Mouse (Mus musculus) thymus, adult 18-20 months (tissue): ENCODE results near the gene Odf3.
A peak's percentile ranks its signal among the peaks of the same experiment; 100 is the strongest.

ENCODE experiments used
- DNase-seq, 2 experiments: peaks; one replicate each; pipeline ENCODE4 v3.0.0; 2022; ENCODE audit warnings: mixed read lengths in 2 of 2

Odf3 gene

DNA sequence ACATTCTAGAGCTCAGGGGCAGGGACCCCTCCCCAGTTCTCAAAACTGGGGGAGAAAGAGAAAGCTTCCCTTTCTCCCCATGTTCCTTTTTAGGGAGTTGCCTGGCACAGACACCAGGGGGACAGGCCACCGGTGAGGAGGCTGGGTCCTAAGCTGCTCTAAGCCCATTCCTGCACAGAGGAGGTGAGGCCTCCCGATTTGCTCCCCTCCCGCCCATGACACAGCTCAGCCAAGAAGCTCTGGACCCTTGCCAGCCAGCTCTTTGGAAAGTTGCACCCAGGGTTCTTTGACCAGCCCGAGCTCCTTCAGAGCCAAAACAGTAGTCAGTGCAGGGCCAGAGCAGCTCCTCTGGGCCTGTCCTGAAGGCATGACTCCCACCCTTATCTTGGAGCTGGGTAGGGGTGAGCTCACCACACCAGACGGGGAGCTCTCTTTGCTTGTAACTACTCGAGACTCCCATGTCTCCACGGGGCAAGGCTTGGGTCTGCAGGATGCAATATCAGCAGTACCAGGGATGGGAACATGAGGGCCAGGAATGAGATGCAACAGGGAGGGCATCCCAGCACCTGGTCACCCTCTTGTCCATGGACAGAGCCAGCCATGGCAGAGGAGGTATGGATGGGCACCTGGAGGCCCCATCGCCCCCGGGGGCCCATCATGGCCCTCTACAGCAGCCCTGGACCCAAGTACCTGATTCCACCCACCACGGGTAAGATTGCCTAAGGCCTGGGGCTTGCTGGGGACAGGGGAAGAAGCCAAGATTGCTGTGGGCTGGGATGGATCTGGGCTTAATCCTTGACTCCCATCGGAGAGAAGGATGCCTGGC lies at the start of gene Odf3:
Gene Odf3, plus strand, starts transcription at position 51 of the 826 bp plus-strand sequence.
- DNase-seq, result no peak

GRCm38 (mm10) chr7:140798212-140798611 lies 49.4 kb upstream of the Odf3 start:
- no peak for DNase-seq

DNA sequence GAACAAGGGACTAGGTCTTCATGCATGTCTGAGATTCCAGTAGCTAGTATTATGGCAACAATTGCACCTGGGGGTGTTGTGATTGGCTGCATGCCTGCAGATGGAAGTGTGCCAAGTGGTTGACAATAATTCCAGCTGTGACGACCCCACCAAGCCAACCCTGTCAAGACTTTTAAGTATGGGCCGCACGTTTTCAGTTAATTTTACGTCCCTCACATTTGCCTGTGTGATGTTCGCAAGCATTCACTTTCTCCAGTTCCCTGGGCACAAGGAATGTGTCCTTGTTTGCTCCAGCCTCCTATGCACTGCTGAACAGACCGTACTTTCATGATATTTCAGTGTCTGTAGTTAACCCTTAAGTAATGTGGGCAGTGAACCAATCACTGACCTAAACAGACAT lies 45.0 kb upstream of the Odf3 start:
- no peak for DNase-seq

DNA sequence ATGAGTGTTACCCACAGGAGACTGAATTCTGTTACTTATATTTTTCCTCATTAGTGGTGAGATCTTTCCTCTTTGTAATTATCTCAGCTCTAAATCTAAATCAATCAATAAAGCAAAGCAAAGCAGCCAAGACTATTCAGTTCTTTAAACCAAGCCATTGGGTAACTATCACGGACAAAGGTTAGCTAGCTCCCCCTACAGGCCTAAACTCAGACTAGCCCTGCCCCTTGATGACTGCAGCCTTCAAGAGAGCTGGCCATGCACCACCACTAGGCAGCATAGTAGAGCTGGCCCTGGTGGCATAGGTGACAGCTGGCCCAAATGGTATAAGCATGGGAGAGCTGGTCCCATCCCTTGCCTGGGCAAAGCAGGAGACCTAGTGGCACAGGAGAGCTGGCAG lies 41.9 kb upstream of the Odf3 start:
- DNase-seq, result peak in 1 of 2 experiments; percentile 6

DNA sequence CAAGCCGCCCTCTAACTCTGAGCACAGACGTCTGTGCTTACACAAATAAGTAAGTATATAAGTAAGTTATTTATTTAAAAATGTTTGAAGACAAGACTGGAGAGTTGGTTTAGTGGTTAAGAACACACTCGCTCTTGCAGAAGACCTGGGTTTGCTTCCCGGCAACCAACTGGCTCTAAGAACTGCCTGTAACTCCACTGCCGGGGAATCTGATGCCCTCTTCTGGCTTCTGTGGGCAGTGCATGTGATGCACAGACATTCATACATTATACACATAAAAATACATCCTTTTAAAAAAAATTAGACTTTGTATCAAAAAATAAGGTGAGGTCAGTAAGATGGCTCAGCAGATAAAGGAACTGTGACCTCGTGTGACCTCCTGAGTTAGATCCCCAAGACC lies 37.1 kb upstream of the Odf3 start:
- no peak for DNase-seq

DNA sequence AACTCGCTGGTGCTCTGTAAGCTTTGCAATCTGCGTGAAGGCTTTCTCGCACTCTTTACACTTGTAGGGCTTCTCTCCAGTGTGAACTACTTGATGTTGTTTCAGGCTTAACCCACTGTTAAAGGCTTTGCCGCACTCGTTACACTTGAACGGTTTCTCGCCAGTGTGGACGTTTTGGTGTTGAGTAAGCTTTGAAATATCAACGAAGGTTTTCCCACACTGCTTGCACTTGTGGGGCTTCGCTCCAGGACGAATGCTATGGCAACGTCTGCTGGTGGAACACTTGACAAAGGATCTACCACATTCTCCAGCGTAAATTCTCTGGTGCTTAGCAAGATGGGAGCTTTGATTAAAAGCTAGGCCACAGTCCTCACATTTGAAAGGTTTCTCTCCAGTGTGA lies 35.9 kb upstream of the Odf3 start:
- no peak for DNase-seq

DNA sequence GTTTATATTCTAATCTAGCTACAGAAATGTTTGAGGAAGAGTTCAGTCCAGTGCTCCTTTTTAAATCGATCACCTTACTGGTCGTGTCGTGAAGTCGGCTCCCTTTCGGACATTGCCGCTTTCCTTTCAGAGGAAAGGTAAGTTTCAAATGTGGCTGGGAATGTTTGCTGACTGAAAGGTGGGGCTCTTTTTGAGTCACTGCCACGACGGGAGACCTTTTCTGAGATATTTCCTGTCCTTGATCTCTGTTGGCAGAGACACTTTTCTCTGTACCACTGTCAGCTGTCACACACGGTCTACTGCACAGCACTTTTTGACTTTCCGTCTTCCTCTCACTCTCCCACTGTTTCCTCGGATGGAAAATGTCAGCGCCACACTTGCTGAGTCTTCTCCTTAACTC lies 34.8 kb upstream of the Odf3 start:
- DNase-seq, result no peak

- DNase-seq, result no peak
Observed at GRCm38 (mm10) chr7:140820173-140820572, 27.4 kb upstream of the Odf3 start.

- no peak for DNase-seq
Observed at GRCm38 (mm10) chr7:140821305-140821652, 26.3 kb upstream of the Odf3 start.

DNA sequence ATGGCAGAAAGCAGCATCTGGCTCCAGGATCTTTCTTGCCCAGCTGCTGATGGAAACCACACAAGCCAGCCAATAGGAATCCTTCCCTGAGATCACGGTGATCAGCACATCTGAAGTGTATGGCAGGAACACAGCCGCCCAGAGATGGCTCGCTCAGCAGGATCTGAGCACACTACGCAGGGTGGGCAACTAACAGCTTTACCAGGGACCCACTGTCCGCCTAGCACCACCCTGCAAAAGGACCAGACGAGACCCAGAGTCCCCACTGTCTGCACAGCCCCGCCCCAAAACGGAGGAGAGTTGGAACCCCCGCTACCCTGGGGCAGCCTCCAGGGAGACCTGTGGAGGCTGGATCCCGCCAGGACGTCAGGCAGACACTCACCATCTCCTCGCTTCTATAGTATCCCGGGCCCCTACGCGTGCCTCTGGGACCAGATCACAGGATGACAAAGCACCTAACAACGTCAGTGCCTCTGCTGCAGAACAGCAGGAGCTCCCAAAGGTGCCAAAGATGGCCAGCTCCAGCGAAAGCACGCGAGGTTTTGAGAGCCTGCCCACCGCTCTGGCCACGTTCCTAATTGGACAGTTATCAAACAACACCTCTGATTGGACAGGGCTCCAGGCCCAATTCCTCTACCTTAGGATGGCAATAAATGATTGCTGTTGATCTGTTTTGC lies 25.8 kb upstream of the Odf3 start, which contains the start of gene Zfp941:
Gene Zfp941, minus strand, starts transcription at position 526 of the 677 bp plus-strand sequence.
- DNase-seq, result no peak

DNA sequence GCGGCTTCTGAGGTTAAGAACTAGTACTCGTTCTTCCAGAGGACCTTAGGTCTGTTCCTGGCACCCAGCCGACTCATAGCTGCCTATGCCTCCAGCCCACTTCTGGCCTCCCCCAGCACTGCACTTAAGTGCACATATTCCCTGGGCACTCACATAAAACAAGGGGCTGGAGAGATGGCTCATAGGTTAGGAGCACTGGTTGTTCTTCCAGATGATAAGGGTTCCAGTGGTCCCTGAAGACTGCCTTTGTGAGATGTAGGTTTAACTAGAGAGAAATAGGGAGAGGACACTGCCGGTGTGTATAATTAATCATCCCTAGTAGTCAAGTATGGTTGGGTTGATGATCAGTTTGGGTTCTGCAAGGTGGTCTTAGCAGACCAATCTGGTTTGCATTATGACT lies 24.9 kb upstream of the Odf3 start:
- DNase-seq, result no peak

DNA sequence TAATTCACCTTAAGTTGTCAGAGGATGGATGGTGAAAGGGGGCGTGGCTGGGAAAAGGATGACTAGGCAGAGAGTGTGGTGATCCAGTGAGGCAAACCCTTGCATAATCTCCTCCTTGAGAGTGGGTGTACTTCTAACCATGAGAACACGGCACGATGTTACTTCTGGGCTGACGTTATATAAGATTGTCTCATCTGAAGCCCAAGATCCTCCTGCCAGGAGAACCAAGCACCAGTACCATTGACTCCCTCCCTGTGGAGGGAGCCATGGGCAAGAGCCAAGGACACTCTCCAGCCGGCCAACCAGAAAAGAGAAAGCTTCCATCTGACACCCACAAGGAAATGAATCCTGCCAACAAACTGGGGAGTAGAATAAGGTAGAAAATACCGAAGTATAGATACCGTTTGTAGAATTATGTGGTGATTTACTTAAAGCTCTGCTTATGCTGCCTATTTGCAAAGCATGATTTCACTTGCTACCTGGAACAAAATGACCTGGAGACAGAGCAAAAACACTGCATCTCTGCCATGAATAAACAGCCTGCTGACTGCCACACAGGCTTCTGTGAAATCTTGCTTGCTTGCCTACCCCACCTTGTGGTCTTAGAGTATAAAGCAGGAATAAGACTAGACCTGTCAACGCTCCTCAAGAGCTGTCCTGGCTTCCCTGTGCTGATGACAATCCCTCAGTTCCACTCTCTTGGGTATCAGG lies 19.3 kb upstream of the Odf3 start:
- no peak for DNase-seq

- no peak for DNase-seq
Observed at GRCm38 (mm10) chr7:140831447-140831846, 16.2 kb upstream of the Odf3 start.

GRCm38 (mm10) chr7:140833341-140833740 lies 14.3 kb upstream of the Odf3 start:
- no peak for DNase-seq

DNA sequence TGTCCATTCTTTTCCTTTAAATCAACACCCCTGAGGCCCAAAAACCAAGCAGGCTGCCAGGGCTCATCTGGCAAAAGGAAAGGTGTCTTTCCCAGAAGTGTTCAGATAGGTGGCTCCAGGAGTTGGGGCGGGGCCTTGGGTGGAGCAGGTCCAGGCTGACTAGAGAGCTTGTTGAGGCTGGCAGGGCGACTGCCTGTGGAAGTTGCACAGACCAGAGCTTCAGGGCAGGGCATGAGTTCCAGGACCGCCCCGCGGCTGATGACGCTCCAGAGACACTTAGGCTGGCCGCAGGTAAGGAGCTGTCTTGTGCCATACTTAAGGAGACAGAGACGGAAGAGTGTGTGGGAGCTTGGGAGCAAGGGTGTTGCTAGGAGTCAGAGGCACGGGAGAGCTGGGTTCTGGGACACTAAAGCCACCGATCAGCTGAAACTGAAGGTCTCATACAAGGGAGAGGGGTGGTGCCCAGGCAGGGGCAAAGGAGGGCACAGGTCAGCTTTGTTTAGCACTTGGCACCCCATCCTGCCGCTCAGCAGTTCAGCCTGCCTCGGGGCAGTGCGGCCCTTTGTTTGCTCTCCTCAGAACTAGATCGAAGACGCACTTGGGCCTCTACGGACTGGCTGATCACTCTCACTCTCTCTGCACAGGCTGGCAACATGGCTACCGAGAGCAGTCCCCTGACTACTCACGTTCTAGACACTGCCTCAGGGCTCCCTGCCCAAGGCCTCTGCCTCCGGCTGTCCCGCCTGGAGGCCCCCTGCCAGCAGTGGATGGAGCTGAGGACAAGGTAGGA lies 12.4 kb upstream of the Odf3 start, which contains the start of gene Urah:
Gene Urah, plus strand, starts transcription at position 51 of the 790 bp plus-strand sequence.
- no peak for DNase-seq

DNA sequence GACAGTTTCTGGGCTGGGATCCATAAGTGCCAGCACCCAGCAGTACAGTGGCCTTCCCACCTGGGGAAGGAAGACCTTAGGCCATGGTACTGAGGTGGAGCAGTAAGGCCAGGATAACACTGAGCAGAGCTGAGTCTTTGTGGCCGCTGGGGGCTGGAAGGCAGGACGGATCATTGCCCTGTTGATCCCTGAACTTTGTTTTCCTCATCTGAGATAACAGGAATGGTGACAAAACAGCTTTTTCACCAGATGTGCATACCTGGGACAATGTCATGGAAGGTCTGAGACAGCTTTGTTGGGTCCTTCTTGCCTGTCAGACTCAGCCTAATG lies 11.9 kb upstream of the Odf3 start:
- no peak for DNase-seq

- no peak for DNase-seq
Observed at GRCm38 (mm10) chr7:140836243-140837115, 11.1 kb upstream of the Odf3 start.

DNA sequence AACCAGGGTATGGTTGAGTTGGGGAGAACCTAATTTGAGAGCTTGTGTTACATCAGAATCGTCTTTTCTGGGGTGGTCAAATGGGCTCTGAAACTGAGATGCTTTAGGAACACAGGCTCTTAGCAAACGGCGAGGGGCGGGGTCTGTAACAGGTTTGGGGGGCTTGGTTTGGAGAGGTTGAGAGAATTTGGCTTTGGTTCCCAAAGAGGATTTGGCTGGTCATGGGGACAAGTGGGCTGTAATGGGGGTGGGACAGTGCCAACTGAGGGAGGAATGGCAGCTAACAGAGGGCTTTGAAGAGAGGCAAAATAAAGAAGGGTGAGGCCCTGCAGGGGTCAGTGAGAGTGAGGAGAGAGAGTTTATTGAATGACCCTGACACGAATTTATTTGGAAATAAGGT lies 8.0 kb upstream of the Odf3 start:
- DNase-seq, result no peak

- DNase-seq, result no peak
Observed at GRCm38 (mm10) chr7:140840750-140841735, 6.6 kb upstream of the Odf3 start.

DNA sequence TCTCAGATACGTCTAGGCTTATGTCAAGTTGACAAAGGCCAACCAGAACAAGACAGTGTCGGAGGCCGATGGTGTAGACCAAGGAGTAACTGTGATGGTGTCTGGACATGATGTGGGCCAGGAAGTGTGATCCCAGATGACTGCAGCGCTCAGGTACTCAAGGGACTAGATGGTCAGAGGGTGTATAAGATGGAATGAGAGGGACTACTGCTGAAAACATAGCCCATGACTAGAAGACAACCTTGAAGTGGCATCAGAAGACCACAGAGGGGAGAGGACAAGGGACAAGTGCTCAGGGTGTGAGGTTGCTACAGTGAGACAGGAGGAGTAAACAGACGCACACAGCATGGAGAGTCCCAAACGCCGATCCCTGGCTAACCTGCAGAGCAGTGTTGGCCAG lies 3.8 kb upstream of the Odf3 start:
- DNase-seq, result no peak
